Mouse (Mus musculus) heart, embryonic 13.5 days (tissue): ENCODE measurements around the gene Arhgef39. TPM values are rescaled to one million over a fixed set of nuclear protein-coding genes. Genes with fewer than 3 reads are reported as not detected.

Experiments used
- ATAC-seq: fragments of 200-750 bp; cut with Nextera tagmentation; 2 replicates; pipeline ENCODE4 v1.8.0; 2017; ENCODE audit warnings: moderate TSS enrichment; ENCODE audit not compliant: insufficient number of reproducible peaks, low FRiP score, low TSS enrichment; ENCODE audit errors: extremely low read depth
- H3K27ac ChIP-seq: fragments of 300-500 bp; sonication (generic); replicated peaks from 2 replicates; pipeline ENCODE4 v1.5.1; 2015; ENCODE audit warnings: moderate library complexity, mild to moderate bottlenecking, inconsistent platforms
- H3K27me3 ChIP-seq: fragments of 300-500 bp; sonication (generic); replicated peaks from 2 replicates; pipeline ENCODE4 v1.6.1; 2015; ENCODE audit warnings: mild to moderate bottlenecking, inconsistent platforms
- H3K36me3 ChIP-seq: fragments of 300-500 bp; sonication (generic); 2 replicates; pipeline ENCODE4 v1.6.1; 2015; ENCODE audit warnings: mild to moderate bottlenecking, inconsistent platforms
- H3K4me1 ChIP-seq: fragments of 300-500 bp; sonication (generic); 2 replicates; pipeline ENCODE4 v1.6.1; 2015; ENCODE audit warnings: inconsistent platforms
- H3K4me2 ChIP-seq: fragments of 300-500 bp; sonication (generic); 2 replicates; pipeline ENCODE4 v1.6.1; 2015; ENCODE audit warnings: inconsistent platforms, mild to moderate bottlenecking, moderate library complexity
- H3K4me3 ChIP-seq: fragments of 300-500 bp; sonication (generic); 2 replicates; pipeline ENCODE4 v1.5.1; 2015; ENCODE audit warnings: moderate library complexity, mild to moderate bottlenecking, inconsistent platforms
- H3K9ac ChIP-seq: fragments of 300-500 bp; sonication (generic); 2 replicates; pipeline ENCODE4 v1.6.1; 2015; ENCODE audit warnings: inconsistent platforms, mild to moderate bottlenecking, moderate library complexity
- H3K9me3 ChIP-seq: fragments of 300-500 bp; sonication (generic); 2 replicates; pipeline ENCODE4 v1.6.1; 2016; ENCODE audit warnings: inconsistent platforms
- WGBS: fragments of 180-500 bp; shearing (Covaris S2); methylation state at CpG from one replicate; pipeline ENCODE4 v1.1.7; 2015; ENCODE audit warnings: mixed read lengths; 5-methylcytosine and 5-hydroxymethylcytosine counted together
- polyA plus RNA-seq: library from polyadenylated mRNA; unstranded; fragments of >200 nt; fragmentation: Nextera tagmentation; extraction: Ambion mirVana; gene quantifications from 2 replicates; pipeline ENCODE4 v1.2.1, GENCODE M21; 2015

The Arhgef39 gene
- polyA plus RNA-seq, 1 experiment from 2014 or later: 32.0 TPM

GRCm38 (mm10) chr4:43454041-43454836 is 45.3 kb downstream of the Arhgef39 start, which contains the start of gene Cd72:
TSS of gene Cd72 (minus strand) at chr4:43454628.
- H3K4me1 ChIP-seq: peaks cover 37% of the 10 kb centered on the region
- 22% methylated on average over 20 of the region's 20 CpGs for WGBS
- no peaks in the 10 kb centered on the region for H3K36me3 ChIP-seq
- H3K9me3 ChIP-seq: no peaks in the 10 kb centered on the region
- H3K4me3 ChIP-seq: peak within 1 kb of the TSS; percentile 42
- peaks cover 62% of the 10 kb centered on the region for H3K27me3 ChIP-seq
- peak within 1 kb of the TSS; percentile 69 for H3K4me2 ChIP-seq
- ATAC-seq: no peak
- no peak within 1 kb of the TSS for H3K27ac ChIP-seq
- H3K9ac ChIP-seq: peak within 1 kb of the TSS; percentile 70

DNA sequence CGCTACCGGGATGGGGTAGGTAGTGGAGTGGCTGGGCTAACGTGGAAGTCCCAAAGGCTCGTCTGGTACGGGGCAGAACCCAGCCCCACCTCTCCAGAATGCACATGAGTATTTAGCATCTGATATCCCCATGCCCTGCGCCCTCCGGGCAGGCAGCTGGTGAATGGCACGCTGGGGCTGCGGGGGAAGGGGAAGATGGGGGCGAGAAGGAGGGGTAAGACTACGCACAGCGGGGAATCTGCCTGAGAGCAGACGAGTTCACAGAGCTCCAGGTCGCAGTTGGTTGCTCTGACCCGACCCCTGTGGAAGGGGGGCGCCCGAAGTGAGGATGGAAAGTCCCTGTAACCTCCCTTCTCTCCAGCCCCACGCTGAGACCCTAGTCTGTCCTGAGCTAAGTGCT is 46.1 kb downstream of the Arhgef39 start:
- ATAC-seq: no peak
- peak overlapping the region; percentile 69 for H3K4me2 ChIP-seq
- WGBS: 1% methylated on average over 18 of the region's 18 CpGs
- H3K9ac ChIP-seq: peak overlapping the region; percentile 70
- H3K4me1 ChIP-seq: peaks cover 37% of the 10 kb centered on the region
- no peaks in the 10 kb centered on the region for H3K9me3 ChIP-seq
- no peak overlapping the region for H3K27ac ChIP-seq
- peaks cover 4% of the 10 kb centered on the region for H3K36me3 ChIP-seq
- H3K27me3 ChIP-seq: peaks cover 62% of the 10 kb centered on the region
- H3K4me3 ChIP-seq: peak overlapping the region; percentile 42

DNA sequence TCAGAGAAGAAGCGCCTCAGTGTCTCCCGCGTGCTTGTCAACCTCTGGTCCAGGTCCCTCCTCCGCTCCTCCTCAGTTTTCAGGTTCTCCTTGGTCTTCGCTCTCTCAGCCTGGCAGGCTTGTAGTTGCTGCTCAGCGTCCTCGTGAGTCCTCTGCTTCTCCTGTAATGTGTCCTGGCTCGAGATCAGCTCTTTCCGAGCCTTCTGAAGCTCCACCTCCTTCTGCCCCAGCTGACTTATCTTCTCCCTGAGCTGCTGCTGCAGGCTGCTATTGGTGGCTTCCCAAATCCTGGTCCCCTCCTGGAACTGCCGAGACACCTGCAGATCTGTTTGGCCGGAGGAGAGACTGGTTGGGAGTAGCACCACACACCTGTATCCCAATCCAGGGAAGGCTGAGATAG is 47.2 kb downstream of the Arhgef39 start:
- 37% methylated on average over 11 of the region's 11 CpGs for WGBS
- H3K27me3 ChIP-seq: peaks cover 59% of the 10 kb centered on the region
- 0 out of 2 replicates have a peak overlapping the region, but pooled peaks have one; percentile 1 for H3K4me2 ChIP-seq

DNA sequence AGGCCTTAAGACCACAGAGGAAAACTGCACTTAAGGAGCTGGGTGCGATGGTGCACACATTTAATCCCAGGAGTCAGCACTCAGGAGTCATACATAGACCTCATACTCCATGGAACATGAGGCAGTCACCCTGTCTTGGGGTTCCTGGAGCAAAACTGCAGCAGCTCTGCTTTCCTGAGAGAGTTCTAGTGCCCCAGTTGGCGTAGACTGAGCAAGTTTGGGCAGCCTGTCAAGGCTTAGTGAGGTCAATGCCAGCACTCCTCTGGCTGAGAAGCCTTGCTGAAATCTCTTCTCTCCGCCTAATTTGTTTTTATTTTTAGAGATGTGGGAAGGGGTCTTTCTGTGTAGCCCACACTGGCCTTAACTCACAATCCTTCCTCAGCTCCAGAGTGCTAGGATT is 50.9 kb downstream of the Arhgef39 start:
- no peak overlapping the region for H3K9ac ChIP-seq
- 87% methylated on average over 3 of the region's 3 CpGs for WGBS
- no peak for ATAC-seq
- peaks cover 43% of the 10 kb centered on the region for H3K36me3 ChIP-seq
- H3K27me3 ChIP-seq: peaks cover 26% of the 10 kb centered on the region
- no peak overlapping the region for H3K4me3 ChIP-seq
- peaks cover 33% of the 10 kb centered on the region for H3K4me1 ChIP-seq
- H3K27ac ChIP-seq: no peak overlapping the region
- H3K9me3 ChIP-seq: no peaks in the 10 kb centered on the region
- no peak overlapping the region for H3K4me2 ChIP-seq

More for the DNA sequence above, 47.2 kb downstream of the Arhgef39 start:
- Histone ChIP-seq H3K36me3 (peaks cover 15% of the 10 kb centered on the region), H3K4me3 (no peak overlapping the region), H3K9me3 (no peaks in the 10 kb centered on the region), H3K4me1 (peaks cover 36% of the 10 kb centered on the region), H3K27ac (no peak overlapping the region), H3K9ac (no peak overlapping the region)
- ATAC-seq: no peak

- peaks cover 22% of the 10 kb centered on the region for H3K4me1 ChIP-seq
- no peak overlapping the region for H3K27ac ChIP-seq
- H3K9ac ChIP-seq: no peak overlapping the region
- no peaks in the 10 kb centered on the region for H3K9me3 ChIP-seq
- no peak for ATAC-seq
- H3K27me3 ChIP-seq: peaks cover 13% of the 10 kb centered on the region
- peaks cover 43% of the 10 kb centered on the region for H3K36me3 ChIP-seq
- 89% methylated on average over 13 of the region's 13 CpGs for WGBS
- no peak overlapping the region for H3K4me2 ChIP-seq
- H3K4me3 ChIP-seq: no peak overlapping the region
These were observed 52.2 kb downstream of the Arhgef39 start for GRCm38 (mm10) chr4:43447251-43447650.

Other genes starting within 250 kb of the Arhgef39 start
- 0.08 and 0.15 TPM in 2 replicates for gene Atp8b5, start 232.5 kb downstream of the Arhgef39 start, polyA plus RNA-seq
- gene Rusc2, start 117.7 kb downstream of the Arhgef39 start, polyA plus RNA-seq: 9.9 and 13.9 TPM in 2 replicates
- 0.11 TPM in 1 of 2 replicates, not detected in the other for gene Fam166b, start 70.6 kb downstream of the Arhgef39 start, polyA plus RNA-seq
- gene Tesk1, start 57.8 kb downstream of the Arhgef39 start, polyA plus RNA-seq: 3.8 and 4.0 TPM in 2 replicates
- 1.9 and 2.6 TPM in 2 replicates for gene Cd72, start 45.1 kb downstream of the Arhgef39 start, polyA plus RNA-seq
- gene Sit1, start 16.0 kb downstream of the Arhgef39 start, polyA plus RNA-seq: not detected in 2 replicates
- gene Ccdc107, start 6.8 kb downstream of the Arhgef39 start, polyA plus RNA-seq: 70.9 and 77.6 TPM in 2 replicates
- 1.8 and 2.0 TPM in 2 replicates for gene Car9, start 7.3 kb upstream of the Arhgef39 start, polyA plus RNA-seq
- 143 and 157 TPM in 2 replicates for gene Tpm2, start 24.1 kb upstream of the Arhgef39 start, polyA plus RNA-seq
- gene Creb3, start 62.6 kb upstream of the Arhgef39 start, polyA plus RNA-seq: 57.8 and 59.1 TPM in 2 replicates
- 76.9 and 78.1 TPM in 2 replicates for gene Tln1, start 63.0 kb upstream of the Arhgef39 start, polyA plus RNA-seq
- 20.6 and 21.4 TPM in 2 replicates for gene Rgp1, start 79.0 kb upstream of the Arhgef39 start, polyA plus RNA-seq
- gene Gba2, start 79.2 kb upstream of the Arhgef39 start, polyA plus RNA-seq: 20.3 and 22.4 TPM in 2 replicates
- gene Msmp, start 84.8 kb upstream of the Arhgef39 start, polyA plus RNA-seq: 0.62 and 2.1 TPM in 2 replicates
- gene Npr2, start 132.2 kb upstream of the Arhgef39 start, polyA plus RNA-seq: 7.2 and 7.7 TPM in 2 replicates
- gene Spag8, start 153.9 kb upstream of the Arhgef39 start, polyA plus RNA-seq: 0.59 and 0.92 TPM in 2 replicates
- gene Hint2, start 156.8 kb upstream of the Arhgef39 start, polyA plus RNA-seq: 131 and 166 TPM in 2 replicates
- gene Tmem8b, start 169.3 kb upstream of the Arhgef39 start, polyA plus RNA-seq: 4.0 and 4.8 TPM in 2 replicates
- 2.6 and 2.9 TPM in 2 replicates for gene Fam221b, start 169.4 kb upstream of the Arhgef39 start, polyA plus RNA-seq
- not detected in 2 replicates for gene Olfr70, start 201.1 kb upstream of the Arhgef39 start, polyA plus RNA-seq
- not detected in 2 replicates for gene Olfr71, start 210.6 kb upstream of the Arhgef39 start, polyA plus RNA-seq
- gene Hrct1, start 227.5 kb upstream of the Arhgef39 start, polyA plus RNA-seq: 0.78 and 1.1 TPM in 2 replicates
- 0.21 and 0.43 TPM in 2 replicates for gene Spaar, start 230.3 kb upstream of the Arhgef39 start, polyA plus RNA-seq